In genomic region chr17:11664610-11665345, GRCm38 (mm10) we compare ENCODE assay signal across 9 mouse cellular contexts.
A peak's percentile ranks its signal among the peaks of the same experiment; 100 is the strongest.
DNase-seq lines count a peak whose midpoint lies in the region; ATAC-seq lines count a peak whose summit lies in the region.
"Had no signal": no experiment of that assay in that cellular context is flagged by ENCODE, and none has a peak within 500 bp of the region (broad histone marks: within the 10 kb centered on the region; RNA-seq: fewer than 3 reads in every experiment).

No protein-coding gene starts in this region.

- no peaks in the 10 kb centered on the region for H3K36me3 ChIP-seq in lung, embryonic 16.5 days (ENCODE audit: control insufficient read depth, insufficient read depth, low read length)
- no peaks in the 10 kb centered on the region for H3K36me3 ChIP-seq in stomach, embryonic 14.5 days (ENCODE audit: control insufficient read depth, insufficient read depth, low read length)

- no peak overlapping the region for H3K27ac ChIP-seq in lung, embryonic 16.5 days (ENCODE audit: low read length)
- no peak overlapping the region for H3K27ac ChIP-seq in stomach, embryonic 14.5 days (ENCODE audit: low read length)

- no peaks in the 10 kb centered on the region for H3K9me3 ChIP-seq in lung, embryonic 16.5 days (ENCODE audit: control insufficient read depth, low read length)
- no peaks in the 10 kb centered on the region for H3K9me3 ChIP-seq in stomach, embryonic 14.5 days (ENCODE audit: control insufficient read depth, low read depth, low read length)

- peaks cover 4% of the 10 kb centered on the region for H3K4me1 ChIP-seq in lung, embryonic 16.5 days (replicated peaks; ENCODE audit: control insufficient read depth, insufficient read depth, low read length)
- no peaks in the 10 kb centered on the region for H3K4me1 ChIP-seq in stomach, embryonic 14.5 days (ENCODE audit: control insufficient read depth, insufficient read depth, low read length)

- H3K4me2 ChIP-seq in lung, embryonic 16.5 days (ENCODE audit: low read depth, low read length), result peak overlapping the region; percentile 29
- peak overlapping the region; percentile 19; the same call in 1 of the 2 replicates for H3K4me2 ChIP-seq in stomach, embryonic 14.5 days (replicated peaks; ENCODE audit: low read depth, low read length)

- H3K4me3 ChIP-seq in lung, embryonic 16.5 days (ENCODE audit: low read length), result peak overlapping the region; percentile 5; the same call in 1 of the 2 replicates
- no peak overlapping the region for H3K4me3 ChIP-seq in stomach, embryonic 14.5 days (ENCODE audit: low read depth, low read length)

- WGBS in lung, embryonic 16.5 days, result 36% methylated on average over 20 of the region's 20 CpGs
- WGBS in stomach, embryonic 14.5 days, result 43% methylated on average over 20 of the region's 20 CpGs

- H3K27me3 ChIP-seq in lung, embryonic 16.5 days (ENCODE audit: control insufficient read depth, insufficient read depth, low read depth, low read length), result no peaks in the 10 kb centered on the region
- H3K27me3 ChIP-seq in stomach, embryonic 14.5 days (ENCODE audit: control insufficient read depth, insufficient read depth, low read length), result no peaks in the 10 kb centered on the region

- no peak for ATAC-seq in lung, embryonic 16.5 days (ENCODE audit: low read depth)
- no peak for ATAC-seq in stomach, embryonic 14.5 days (ENCODE audit: insufficient number of reproducible peaks, insufficient read depth, low FRiP score, low read depth)

- no peak overlapping the region for H3K9ac ChIP-seq in lung, embryonic 16.5 days (ENCODE audit: low read length)
- H3K9ac ChIP-seq in stomach, embryonic 14.5 days (replicated peaks; ENCODE audit: low read depth, low read length), result no peak overlapping the region

- DNase-seq in cerebellum, adult 18-20 months, result peak; percentile 4 to 7
- DNase-seq in cerebellum, adult 11-12 months, result no peak
- DNase-seq in lung, postnatal 14 days, result no peak
- DNase-seq in kidney, postnatal 25 days, result peak; percentile 13 to 41
- no peak for DNase-seq in ovary, adult 18-20 months (ENCODE audit: low spot score)
- no peak for DNase-seq in c-Kit-positive CD71-positive TER-119-positive erythroid progenitor cells, embryonic 14.5 days (ENCODE audit: low spot score)
- DNase-seq: adrenal gland, postnatal 14 days had no signal

Comparison
In these comparisons a context has a peak if more than half of its experiments do, and no peak if none do; other contexts are left out.
1. DNase-seq: peak in cerebellum, adult 18-20 months (2 of 2) and kidney, postnatal 25 days (2 of 2); none in cerebellum, adult 11-12 months (single experiment), lung, postnatal 14 days (single experiment), ovary, adult 18-20 months (single experiment) and c-Kit-positive CD71-positive TER-119-positive erythroid progenitor cells, embryonic 14.5 days (single experiment).